Mouse (Mus musculus): ENCODE results near the gene Adgrg6.

The Adgrg6 gene

DNA sequence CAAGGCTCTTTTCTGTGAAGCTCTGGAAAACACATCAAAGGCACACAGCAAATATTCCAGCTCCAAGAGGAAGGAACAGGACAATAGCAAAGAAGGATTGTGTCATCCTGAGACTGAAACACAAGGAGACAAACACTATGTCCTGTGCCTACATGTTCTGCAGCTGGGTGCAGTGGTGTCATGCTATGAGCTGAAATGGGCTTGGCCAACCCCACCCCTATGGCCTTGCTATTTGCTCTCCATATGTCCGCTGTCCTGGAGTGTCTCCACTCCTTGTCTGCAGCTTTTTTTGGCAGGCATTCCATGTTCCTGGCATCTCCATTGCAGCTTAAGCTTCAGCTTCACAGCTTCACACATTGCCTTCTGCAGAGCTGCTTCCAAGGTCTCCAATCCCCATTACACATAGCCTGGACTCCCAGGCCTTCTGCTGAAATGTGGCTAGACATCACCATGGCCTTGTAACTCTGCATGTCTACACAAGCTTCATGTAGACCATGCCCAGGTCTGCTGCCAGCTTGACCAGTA lies 180.3 kb downstream of the Adgrg6 start:
- DNase-seq, result no peak

- no peak for DNase-seq
These were observed 182.2 kb downstream of the Adgrg6 start for GRCm38 (mm10) chr10:14363226-14363625.

DNA sequence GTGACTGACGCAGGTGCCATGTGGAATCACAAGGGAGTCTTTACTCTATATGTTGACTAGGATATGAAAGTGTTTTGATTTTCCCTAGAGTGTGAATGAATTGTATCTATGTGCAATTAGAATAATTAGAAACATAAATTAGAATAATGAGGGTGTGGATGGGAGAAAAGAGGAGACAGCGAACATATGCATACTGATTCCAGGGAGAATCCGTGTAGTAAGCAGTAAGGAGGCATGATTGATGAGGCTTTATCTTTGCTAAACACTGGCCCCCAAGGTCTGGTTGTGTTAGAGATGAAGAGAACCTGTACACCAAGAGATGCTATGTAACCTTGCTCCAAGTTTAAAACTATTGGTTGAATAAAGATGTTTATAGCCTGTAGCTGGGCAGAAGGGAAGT lies 187.2 kb downstream of the Adgrg6 start:
- DNase-seq, result no peak
